Mouse (Mus musculus): Measurements from ENCODE around the gene Top2b.

DNA sequence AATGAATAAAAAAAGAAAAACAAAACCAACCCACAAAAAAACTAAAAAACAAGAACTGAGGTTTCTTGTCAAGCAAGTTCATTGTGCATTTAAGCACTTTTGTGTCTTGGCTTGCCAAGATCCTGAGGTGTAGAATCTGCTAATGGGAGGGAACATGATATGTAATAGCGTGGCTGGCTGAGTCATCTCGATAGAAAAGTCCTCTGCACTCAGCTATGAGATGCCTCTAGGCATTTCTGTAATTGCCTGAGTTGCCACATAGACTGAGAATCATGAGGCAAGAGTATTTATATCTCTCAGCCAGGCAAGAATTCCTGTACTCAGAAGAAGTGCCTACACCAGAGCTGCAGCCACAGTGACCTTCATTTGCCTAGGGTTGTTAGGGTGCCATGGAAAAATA is 68.2 kb downstream of the Top2b start:
- TF ChIP-seq CTCF (IDR thresholded peaks at IDR 0.05; ENCODE audit: low read depth) (no peak), EP300 (IDR thresholded peaks at IDR 0.05; ENCODE audit: low read depth) (no peak)
